Mouse (Mus musculus) megakaryocyte-erythroid progenitor cell, adult 5-6 weeks (primary cell): ENCODE data around the gene 2310011J03Rik. TPM values are rescaled to one million over a fixed set of nuclear protein-coding genes. Genes with fewer than 3 reads are reported as not detected.
A peak's percentile ranks its signal among the peaks of the same experiment; 100 is the strongest.

Experiments
- ATAC-seq: replicated peaks from 2 replicates; pipeline ENCODE4 v1.8.0; 2016; ENCODE audit warnings: mild to moderate bottlenecking, inconsistent platforms; ENCODE audit not compliant: severe bottlenecking, poor library complexity, low FRiP score, low TSS enrichment
- total RNA-seq, 2 experiments: library from RNA; stranded (forward) in 1 of 2; stranded (reverse) in 1 of 2; fragments of 200-1000, 215-1000 nt in 1 of 2; fragments of >200 nt in 1 of 2; fragmentation: Nextera tagmentation in 1 of 2; gene quantifications; 2 replicates each; pipeline ENCODE4 v1.2.3; 2014 to 2017

The 2310011J03Rik gene
- total RNA-seq, 2 experiments from 2014 or later: 16.6 to 50.4 TPM

DNA sequence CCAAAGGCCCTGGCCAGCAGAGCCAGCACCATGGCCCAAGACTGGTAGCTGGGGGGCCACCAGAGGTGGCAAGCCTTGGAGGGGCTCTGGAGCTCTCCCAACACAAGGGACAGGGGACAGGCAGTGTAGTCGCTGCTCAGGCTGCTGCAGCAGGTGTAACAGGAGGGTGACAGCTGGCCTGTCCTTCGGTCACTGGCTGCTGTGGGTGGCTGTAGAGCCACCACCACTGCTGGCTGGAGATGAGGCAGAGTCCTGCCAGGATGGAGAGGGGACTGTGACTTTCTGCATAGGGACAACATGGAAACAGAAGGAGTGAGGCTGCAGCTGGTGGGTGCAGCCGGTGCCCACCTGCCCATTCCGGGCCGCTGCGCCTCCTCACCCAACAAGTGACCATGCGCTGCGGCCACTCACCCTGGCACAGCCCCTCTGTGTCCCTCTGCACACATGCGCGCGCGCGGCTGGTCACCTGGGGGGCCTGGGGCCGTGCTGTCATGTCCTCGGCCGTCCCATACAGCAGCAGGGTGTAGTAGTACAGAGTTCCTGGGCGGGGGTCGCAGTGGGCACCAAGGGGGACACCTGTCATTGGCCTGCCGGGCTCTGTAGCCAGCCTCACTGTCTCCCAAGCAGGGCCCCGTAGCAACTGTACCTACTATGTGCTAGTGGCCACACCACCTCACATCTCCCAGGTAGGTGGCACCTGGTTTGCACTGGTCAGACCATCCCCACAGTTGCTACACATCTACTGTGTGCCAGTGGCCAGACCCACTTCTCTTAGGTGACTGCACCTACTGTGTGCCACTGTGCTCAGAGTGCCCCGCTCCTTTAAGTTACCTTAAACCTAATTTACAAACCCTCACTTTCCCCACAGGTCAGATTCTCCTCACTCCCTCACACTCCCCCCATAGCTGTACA, 1.6 kb upstream of the 2310011J03Rik start:
- no peak for ATAC-seq

DNA sequence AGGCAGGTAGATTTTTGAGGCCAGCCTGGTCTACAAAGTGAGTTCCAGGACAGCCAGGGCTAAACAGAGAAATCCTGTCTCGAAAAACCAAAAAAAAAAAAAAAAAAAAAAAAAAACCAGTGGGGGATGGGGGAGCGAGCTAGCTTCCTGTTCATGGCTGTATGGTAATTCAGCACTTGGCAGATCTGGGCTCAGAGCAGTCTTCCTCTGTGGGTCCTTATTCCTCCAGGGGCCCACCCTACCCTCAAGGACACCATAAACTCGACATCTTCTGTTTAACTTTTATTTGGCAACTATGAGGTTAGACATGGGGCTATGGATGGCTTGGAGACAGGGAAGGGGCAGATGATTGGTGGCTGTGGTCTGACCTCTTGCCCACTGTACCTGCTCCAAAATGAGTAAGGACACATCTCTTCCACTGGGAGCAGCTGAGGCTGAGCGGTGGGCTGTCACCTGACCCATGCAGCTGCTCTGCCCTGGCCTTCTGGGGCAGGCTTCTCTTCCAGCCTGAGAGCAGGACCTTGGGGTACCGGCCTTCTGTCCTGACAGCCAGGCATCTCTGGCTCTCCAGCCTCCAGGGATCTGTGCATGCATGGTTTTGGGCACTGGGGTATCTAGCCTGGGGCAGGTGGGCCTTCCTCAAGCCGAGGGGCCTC, 805 bp upstream of the 2310011J03Rik start:
- ATAC-seq: no peak

DNA sequence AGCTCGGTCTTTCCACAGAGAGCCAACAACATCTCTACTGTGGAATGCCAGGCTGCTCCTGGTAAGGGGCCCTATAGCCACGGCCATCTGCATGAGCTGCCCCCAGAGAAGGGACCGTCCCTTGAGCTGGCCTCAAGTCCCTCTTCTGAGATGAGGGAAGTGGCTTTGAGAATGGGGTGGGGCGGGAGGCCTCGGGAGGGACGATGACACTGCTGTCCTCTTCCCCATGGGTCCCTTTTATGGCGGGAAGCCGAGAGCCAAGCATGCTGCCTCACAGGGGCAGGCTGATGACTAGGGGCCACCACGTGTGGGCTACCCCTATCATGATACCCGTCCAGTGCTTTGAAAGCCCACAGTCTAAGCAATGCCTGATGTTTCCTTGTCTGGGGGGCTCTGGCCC, 3.3 kb downstream of the 2310011J03Rik start:
- ATAC-seq: no peak

- peak; percentile 51 for ATAC-seq
These were observed 4.0 kb downstream of the 2310011J03Rik start for GRCm38 (mm10) chr10:80316359-80316781.

DNA sequence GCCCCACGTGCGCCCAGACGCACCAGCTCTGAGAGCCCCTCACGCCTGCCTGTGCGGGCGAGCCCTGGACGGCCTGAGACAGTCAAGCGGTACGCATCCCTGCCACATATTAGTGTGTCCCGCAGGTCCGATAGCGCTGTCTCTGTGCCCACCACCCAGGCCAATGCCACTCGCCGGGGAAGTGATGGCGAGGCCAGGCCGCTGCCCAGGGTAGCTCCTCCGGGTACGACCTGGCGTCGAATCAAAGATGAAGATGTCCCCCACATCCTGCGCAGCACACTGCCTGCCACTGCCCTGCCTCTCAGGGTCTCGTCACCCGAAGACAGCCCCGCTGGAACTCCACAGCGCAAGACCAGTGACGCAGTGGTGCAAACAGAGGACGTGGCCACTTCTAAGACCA, 5.0 kb downstream of the 2310011J03Rik start:
- no peak for ATAC-seq

DNA sequence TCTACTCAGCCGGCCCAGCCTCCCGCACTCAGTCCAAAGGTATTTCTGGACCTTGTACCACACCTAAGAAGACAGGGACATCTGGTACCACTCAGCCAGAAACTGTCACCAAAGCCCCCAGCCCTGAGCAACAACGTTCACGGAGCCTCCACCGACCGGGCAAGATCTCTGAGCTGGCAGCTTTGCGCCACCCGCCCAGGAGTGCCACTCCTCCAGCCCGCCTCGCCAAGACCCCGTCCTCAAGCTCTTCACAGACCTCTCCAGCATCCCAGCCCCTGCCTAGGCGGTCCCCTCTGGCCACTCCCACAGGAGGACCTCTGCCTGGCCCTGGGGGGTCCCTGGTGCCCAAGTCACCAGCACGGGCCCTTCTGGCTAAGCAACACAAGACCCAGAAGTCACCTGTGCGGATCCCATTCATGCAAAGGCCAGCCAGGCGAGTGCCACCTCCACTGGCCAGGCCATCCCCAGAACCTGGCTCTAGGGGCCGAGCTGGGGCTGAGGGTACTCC, 5.8 kb downstream of the 2310011J03Rik start:
- no peak for ATAC-seq

- no peak for ATAC-seq
These were observed 6.6 kb downstream of the 2310011J03Rik start for GRCm38 (mm10) chr10:80313627-80314201.

- ATAC-seq: no peak
These were observed 7.5 kb downstream of the 2310011J03Rik start for GRCm38 (mm10) chr10:80312586-80313504.

GRCm38 (mm10) chr10:80311560-80311959, 8.8 kb downstream of the 2310011J03Rik start:
- ATAC-seq: no peak

- ATAC-seq: peak; percentile 90
These were observed 15.5 kb downstream of the 2310011J03Rik start for GRCm38 (mm10) chr10:80304862-80305261.

DNA sequence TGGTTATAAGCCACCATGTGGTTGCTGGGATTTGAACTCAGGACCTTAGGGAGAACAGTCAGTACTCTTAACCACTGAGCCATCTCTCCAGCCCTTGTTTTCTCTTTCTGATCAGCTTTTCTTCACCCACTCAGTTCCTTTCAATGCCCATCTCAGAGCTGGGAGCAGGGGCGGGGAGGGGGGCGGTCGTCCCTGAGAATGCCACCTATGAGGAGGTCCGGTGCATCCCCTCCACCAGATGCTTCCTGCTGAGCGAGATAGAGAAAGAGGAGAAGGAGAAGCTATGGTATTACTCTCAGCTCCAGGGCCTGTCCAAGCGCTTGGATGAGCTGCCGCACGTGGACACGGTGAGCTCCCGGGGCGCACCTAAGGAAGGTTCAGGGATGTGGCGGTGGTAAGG, 15.9 kb downstream of the 2310011J03Rik start:
- 0 out of 2 replicates have a peak, but pooled peaks have one; percentile 1 for ATAC-seq

GRCm38 (mm10) chr10:80302471-80302881, 17.9 kb downstream of the 2310011J03Rik start:
- ATAC-seq: no peak

DNA sequence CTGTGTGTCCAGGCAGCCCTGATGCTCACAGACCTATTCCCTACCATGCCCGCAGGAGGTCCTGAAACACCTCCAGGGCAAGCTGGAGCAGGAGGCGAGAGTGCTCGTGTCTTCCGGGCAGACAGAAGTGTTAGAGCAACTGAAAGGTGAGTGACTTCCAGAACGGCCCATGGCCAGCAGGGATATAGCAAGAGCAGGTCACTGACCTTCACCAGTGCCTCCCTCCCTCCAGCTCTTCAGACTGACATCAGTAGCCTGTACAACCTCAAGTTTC, 18.3 kb downstream of the 2310011J03Rik start:
- no peak for ATAC-seq

DNA sequence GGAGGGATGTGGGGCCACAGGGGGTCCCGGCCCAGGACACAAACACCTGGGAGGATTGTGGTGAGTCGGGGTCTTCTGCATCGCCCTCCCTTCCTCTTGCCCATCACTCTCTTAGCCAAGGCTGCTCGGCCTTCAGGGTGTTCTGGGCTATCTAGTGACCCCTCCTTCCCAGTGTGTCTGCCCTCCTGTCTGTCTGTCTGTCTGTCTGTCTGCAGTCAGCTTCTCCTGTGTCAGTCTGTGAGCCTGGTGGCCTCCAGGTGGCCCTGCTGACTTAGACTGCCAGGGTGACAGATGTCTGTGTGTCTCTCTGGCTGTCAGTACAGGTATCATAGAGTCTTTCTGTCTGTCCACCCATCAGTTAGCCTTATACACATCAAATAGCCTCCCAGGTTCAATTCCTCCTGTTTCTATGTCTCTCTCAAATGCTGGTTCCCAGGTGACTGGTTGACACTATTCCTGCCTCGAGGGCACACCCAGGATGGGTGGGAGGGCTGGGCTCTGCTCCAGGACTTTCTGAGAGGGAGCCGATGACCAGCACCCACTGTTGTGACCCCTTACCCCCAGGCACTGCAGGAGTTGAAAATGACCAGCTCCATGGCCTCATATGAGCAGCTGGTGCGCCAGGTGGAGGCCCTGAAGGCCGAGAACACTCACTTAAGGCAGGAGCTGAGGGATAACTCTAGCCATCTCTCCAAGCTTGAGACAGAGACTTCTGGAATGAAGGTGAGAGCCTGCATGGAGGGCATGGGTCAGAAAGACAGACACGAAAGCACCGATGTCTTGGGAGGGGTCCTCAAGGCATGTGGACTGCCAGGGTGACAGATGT, 18.9 kb downstream of the 2310011J03Rik start:
- no peak for ATAC-seq

DNA sequence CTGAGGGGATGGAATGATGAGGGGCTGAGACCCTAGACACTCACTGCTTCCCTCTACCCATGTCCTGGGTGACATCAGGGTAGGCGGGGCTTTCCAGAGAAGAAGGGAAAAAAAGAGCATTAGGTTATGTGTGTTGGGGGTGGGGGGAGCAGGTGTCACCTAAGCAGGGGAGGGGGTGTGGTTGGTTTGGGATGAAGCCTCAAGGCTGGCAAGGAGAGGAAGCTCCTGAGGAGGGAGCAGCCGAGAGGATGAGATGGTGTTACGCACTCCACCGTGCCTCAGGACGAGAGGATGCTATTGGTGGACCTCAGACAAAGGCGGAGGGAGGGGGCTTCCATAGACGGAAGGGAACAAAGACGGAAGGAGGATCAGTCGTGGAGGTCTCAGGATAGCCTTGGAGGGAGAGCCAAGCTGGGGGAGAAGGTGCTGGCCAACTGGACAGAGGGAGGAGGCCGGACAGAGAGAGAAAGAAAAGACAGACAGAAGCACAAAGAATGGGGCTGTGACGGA, 19.6 kb downstream of the 2310011J03Rik start:
- ATAC-seq: no peak

GRCm38 (mm10) chr10:80299824-80300223, 20.5 kb downstream of the 2310011J03Rik start:
- ATAC-seq: no peak

GRCm38 (mm10) chr10:80299301-80299700, 21.0 kb downstream of the 2310011J03Rik start:
- no peak for ATAC-seq

DNA sequence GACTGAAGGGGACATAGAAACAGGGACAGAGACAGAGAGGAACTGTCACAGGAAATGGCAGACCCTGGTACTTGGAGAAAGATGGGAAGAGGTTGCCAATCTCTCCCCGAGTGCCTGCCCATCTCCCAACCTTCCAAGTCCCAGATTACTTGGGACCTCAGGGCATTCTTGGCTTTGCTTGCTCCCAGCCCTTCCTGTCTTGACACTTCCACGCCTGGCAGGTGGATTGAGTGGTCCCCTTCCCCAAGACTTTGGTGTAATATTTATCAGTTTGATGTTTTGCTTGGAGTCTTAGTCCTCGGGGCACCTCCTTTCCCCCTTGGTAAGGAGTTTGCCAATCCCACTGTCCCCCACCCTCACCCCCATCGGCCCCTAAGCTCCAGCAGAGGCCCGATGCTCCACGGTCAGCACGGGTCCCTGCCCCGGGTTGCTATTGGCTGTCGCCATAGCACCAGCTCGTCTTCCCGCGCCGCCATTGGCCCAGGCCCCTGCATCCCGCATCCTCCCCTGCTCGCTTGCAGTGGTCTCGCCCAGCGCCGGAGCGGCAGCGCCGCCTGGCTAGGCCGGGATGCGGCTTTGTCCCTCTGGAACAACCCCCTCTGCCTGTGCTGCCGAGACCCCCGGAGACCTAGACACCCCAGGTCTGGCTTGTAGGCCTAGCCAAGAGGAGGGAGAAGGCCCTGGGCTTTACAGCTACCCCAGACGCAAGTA, 21.6 kb downstream of the 2310011J03Rik start:
- no peak for ATAC-seq
